Mouse (Mus musculus): ENCODE results near the gene Acsf3. TPM values are rescaled to one million over a fixed set of nuclear protein-coding genes. Genes with fewer than 3 reads are reported as not detected.

The Acsf3 gene
- polyA plus RNA-seq, 2 experiments = 5.4 to 5.7 TPM

- Histone ChIP-seq H3K27ac (no peak overlapping the region), H3K27me3 (ENCODE audit: control insufficient read depth, insufficient read depth, low read length) (peaks cover 9% of the 10 kb centered on the region; the same call in 1 of the 2 replicates), H3K9me3 (ENCODE audit: control insufficient read depth, low read length) (no peaks in the 10 kb centered on the region), H3K36me3 (replicated peaks; ENCODE audit: control insufficient read depth, insufficient read depth, low read depth) (no peaks in the 10 kb centered on the region), H3K4me3 (ENCODE audit: insufficient read depth in 1 of 2, low read depth in 2 of 2, low read length in 2 of 2) (no peak overlapping the region), H3K9ac (replicated peaks) (no peak overlapping the region), H3K4me1 (replicated peaks; ENCODE audit: control insufficient read depth in 2 of 2, insufficient read depth in 2 of 2, low read length in 1 of 2) (peaks cover 0 to 13% of the 10 kb centered on the region in 2 experiments; a peak in 2 of 4 replicates), H3K4me2 (ENCODE audit: low read depth) (no peak overlapping the region)
- DNase-seq (ENCODE audit: low read depth in 3 of 3, low spot score in 3 of 3) (no peak), ATAC-seq (ENCODE audit: insufficient read depth) (no peak)
- no peak for TF ChIP-seq CTCF (IDR thresholded peaks at IDR 0.05; ENCODE audit: low read depth)
- TF ChIP-seq EP300 (IDR thresholded peaks at IDR 0.05; ENCODE audit: low read depth) = no peak
- 55% methylated on average over 8 of the region's 8 CpGs for WGBS (ENCODE audit: insufficient replicate concordance)
Observed at GRCm38 (mm10) chr8:122766647-122767200, 8.6 kb upstream of the Acsf3 start.

DNA sequence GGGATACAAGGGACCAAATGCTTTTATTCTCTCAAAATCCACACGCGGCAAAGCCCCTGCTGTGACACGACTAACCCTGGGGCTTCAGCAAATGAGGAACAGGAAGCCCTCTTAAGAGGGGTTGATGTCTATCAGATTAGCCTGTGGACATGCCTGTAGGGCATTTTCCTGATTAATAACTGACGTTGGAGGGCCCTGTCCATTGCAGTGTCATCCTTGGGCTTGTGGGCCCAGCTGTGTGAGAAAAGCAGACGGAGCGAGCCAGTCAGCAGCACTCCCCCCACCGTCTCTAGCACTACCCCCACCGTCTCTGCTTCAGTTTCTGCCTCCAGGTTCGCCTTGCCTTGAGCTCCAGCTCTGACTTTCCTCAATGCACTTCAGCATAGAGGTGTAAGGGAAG lies 8.1 kb upstream of the Acsf3 start:
- no peak for DNase-seq (ENCODE audit: low read depth in 3 of 3, low spot score in 3 of 3)
- Histone ChIP-seq H3K4me1 (replicated peaks; ENCODE audit: control insufficient read depth in 2 of 2, insufficient read depth in 2 of 2, low read length in 1 of 2) (peaks cover 0 to 13% of the 10 kb centered on the region in 2 experiments; a peak in 2 of 4 replicates), H3K4me3 (ENCODE audit: insufficient read depth in 1 of 2, low read depth in 2 of 2, low read length in 2 of 2) (no peak overlapping the region), H3K27ac (no peak overlapping the region), H3K9ac (replicated peaks) (no peak overlapping the region), H3K9me3 (ENCODE audit: control insufficient read depth, low read length) (no peaks in the 10 kb centered on the region), H3K36me3 (replicated peaks; ENCODE audit: control insufficient read depth, insufficient read depth, low read depth) (no peaks in the 10 kb centered on the region), H3K4me2 (ENCODE audit: low read depth) (no peak overlapping the region), H3K27me3 (ENCODE audit: control insufficient read depth, insufficient read depth, low read length) (peaks cover 9% of the 10 kb centered on the region; the same call in 1 of the 2 replicates)
- 9% methylated on average over 9 of the region's 9 CpGs for WGBS (ENCODE audit: insufficient replicate concordance)
- ATAC-seq (ENCODE audit: insufficient read depth) = no peak
- no peak for TF ChIP-seq CTCF (IDR thresholded peaks at IDR 0.05; ENCODE audit: low read depth)
- TF ChIP-seq EP300 (IDR thresholded peaks at IDR 0.05; ENCODE audit: low read depth) = no peak

DNA sequence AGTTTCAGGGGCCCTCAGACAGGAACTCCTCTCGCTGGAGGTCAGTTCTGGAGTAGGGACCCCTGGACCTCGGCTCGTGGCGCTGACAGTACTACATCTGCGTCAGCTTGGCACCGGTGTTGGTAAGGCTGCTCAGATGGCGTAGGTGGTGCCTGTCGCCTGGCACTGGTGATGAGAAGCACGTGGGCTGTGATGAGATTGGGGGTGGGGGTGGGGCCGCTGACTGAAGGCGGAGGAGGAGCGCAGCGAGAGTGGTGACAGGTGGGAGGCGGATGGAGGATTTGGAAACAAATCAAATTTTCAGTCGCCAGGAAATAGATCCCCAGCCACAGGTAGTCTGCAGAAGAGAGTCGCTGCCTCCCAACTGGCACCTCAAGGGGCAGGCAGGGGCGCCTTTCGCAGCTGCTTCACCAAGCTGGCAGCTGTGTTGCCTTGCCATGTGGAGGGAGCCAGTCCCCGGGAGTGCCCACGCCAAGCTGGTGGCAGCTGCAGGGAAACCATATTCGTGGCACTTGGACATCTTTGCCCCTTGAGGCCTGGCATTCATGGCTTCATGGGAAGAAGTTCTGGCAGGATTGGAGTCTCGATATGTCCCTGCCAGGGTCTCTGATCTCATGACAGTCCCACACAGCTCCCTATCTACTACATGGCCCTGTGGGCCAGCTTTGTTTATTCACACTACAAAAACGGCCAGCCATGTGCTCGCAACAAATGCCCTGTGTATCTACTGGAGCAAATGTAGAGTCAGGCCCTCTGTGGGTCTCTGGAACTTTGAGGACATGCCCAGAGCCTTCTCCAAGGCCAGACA lies 5.8 kb upstream of the Acsf3 start:
- TF ChIP-seq EP300 (IDR thresholded peaks at IDR 0.05; ENCODE audit: low read depth) (no peak), CTCF (IDR thresholded peaks at IDR 0.05; ENCODE audit: low read depth) (no peak)
- H3K36me3 ChIP-seq (replicated peaks; ENCODE audit: control insufficient read depth, insufficient read depth, low read depth) = no peaks in the 10 kb centered on the region
- H3K27me3 ChIP-seq (ENCODE audit: control insufficient read depth, insufficient read depth, low read length) = peaks cover 9% of the 10 kb centered on the region; the same call in 1 of the 2 replicates
- no peak for DNase-seq (ENCODE audit: low read depth in 3 of 3, low spot score in 3 of 3)
- H3K27ac ChIP-seq = no peak overlapping the region
- 71% methylated on average over 24 of the region's 24 CpGs for WGBS (ENCODE audit: insufficient replicate concordance)
- H3K9me3 ChIP-seq (ENCODE audit: control insufficient read depth, low read length) = no peaks in the 10 kb centered on the region
- H3K4me3 ChIP-seq (ENCODE audit: insufficient read depth in 1 of 2, low read depth in 2 of 2, low read length in 2 of 2) = no peak overlapping the region
- H3K9ac ChIP-seq (replicated peaks) = no peak overlapping the region
- no peak overlapping the region for H3K4me2 ChIP-seq (ENCODE audit: low read depth)
- H3K4me1 ChIP-seq (replicated peaks; ENCODE audit: control insufficient read depth in 2 of 2, insufficient read depth in 2 of 2, low read length in 1 of 2) = 0 out of 4 replicates have a peak, but pooled peaks cover 0 to 4% of the 10 kb centered on the region in 2 experiments
- no peak for ATAC-seq (ENCODE audit: insufficient read depth)

DNA sequence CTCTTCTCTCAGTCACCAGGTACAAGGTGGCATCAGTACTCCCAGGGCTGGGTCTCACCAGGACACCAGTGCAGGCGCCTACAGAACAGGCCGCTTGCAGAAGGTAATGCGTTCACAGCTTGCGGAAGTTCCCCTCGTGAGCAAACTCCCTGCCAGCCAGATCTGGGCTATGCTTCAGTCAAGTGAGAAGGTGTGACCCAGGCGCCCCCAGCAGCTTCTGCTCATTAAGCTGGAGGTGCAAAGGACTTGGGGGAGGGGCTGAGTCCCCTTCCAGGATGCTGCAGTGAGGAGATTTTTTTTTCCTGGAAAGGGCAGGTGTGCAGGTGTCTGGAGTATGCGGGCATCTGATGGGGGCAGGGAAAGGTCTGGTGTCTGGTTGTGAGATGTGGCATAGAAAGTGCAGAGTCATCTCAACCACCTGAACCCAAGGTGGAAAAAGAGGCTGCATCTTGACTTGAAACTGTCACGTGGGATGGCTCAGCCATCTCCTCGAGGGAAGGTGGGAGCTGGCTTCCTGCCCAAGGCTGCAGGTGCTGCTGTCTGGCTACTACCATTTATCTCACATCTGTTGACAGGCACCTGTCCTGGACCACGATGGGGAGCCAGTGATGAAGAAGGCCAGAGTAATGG lies 2.7 kb upstream of the Acsf3 start:
- H3K27ac ChIP-seq = no peak overlapping the region
- TF ChIP-seq CTCF (IDR thresholded peaks at IDR 0.05; ENCODE audit: low read depth) = no peak
- no peak for TF ChIP-seq EP300 (IDR thresholded peaks at IDR 0.05; ENCODE audit: low read depth)
- no peak overlapping the region for H3K4me3 ChIP-seq (ENCODE audit: insufficient read depth in 1 of 2, low read depth in 2 of 2, low read length in 2 of 2)
- ATAC-seq (ENCODE audit: insufficient read depth) (no peak), DNase-seq (ENCODE audit: low read depth in 3 of 3, low spot score in 3 of 3) (no peak)
- H3K4me2 ChIP-seq (ENCODE audit: low read depth) = no peak overlapping the region
- H3K36me3 ChIP-seq (replicated peaks; ENCODE audit: control insufficient read depth, insufficient read depth, low read depth) = no peaks in the 10 kb centered on the region
- H3K4me1 ChIP-seq (replicated peaks; ENCODE audit: control insufficient read depth in 2 of 2, insufficient read depth in 2 of 2, low read length in 1 of 2) = peaks cover 0 to 6% of the 10 kb centered on the region in 2 experiments; a peak in 3 of 4 replicates
- H3K9ac ChIP-seq (replicated peaks) = no peak overlapping the region
- peaks cover 9% of the 10 kb centered on the region; the same call in 1 of the 2 replicates for H3K27me3 ChIP-seq (ENCODE audit: control insufficient read depth, insufficient read depth, low read length)
- 35% methylated on average over 10 of the region's 10 CpGs for WGBS (ENCODE audit: insufficient replicate concordance)
- H3K9me3 ChIP-seq (ENCODE audit: control insufficient read depth, low read length) = no peaks in the 10 kb centered on the region

DNA sequence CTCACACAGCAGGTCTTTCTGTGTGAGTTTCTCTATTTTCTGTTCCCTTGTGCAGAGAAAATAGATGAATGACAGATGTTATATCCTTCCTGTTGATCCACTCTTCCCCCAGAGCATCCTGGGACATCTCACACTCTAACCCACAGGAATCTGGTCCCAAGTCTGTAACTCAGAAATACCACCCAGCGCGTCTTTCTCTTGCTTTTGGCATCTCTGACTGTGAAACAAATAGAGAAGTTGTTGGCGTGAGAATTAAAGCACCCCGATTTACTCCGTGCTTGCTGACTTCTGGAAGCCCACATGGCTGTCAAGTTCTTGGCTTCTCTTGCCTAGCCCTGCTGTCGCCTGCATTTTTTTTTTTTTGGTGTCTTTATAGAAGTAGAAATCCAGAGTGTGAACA lies 2.4 kb downstream of the Acsf3 start:
- Histone ChIP-seq H3K9me3 (ENCODE audit: control insufficient read depth, low read length) (no peaks in the 10 kb centered on the region), H3K4me2 (ENCODE audit: low read depth) (no peak overlapping the region), H3K4me1 (replicated peaks; ENCODE audit: control insufficient read depth in 2 of 2, insufficient read depth in 2 of 2, low read length in 1 of 2) (peaks cover 0 to 17% of the 10 kb centered on the region in 2 experiments; a peak in 3 of 4 replicates), H3K4me3 (ENCODE audit: insufficient read depth in 1 of 2, low read depth in 2 of 2, low read length in 2 of 2) (no peak overlapping the region), H3K27me3 (ENCODE audit: control insufficient read depth, insufficient read depth, low read length) (no peaks in the 10 kb centered on the region; the same call in 1 of the 2 replicates), H3K9ac (replicated peaks) (no peak overlapping the region), H3K36me3 (replicated peaks; ENCODE audit: control insufficient read depth, insufficient read depth, low read depth) (no peaks in the 10 kb centered on the region), H3K27ac (no peak overlapping the region)
- TF ChIP-seq EP300 (IDR thresholded peaks at IDR 0.05; ENCODE audit: low read depth) (no peak), CTCF (IDR thresholded peaks at IDR 0.05; ENCODE audit: low read depth) (no peak)
- 83% methylated on average over 6 of the region's 6 CpGs for WGBS (ENCODE audit: insufficient replicate concordance)
- ATAC-seq (ENCODE audit: insufficient read depth) (no peak), DNase-seq (ENCODE audit: low read depth in 3 of 3, low spot score in 3 of 3) (no peak)
